Mouse (Mus musculus) forebrain, postnatal 0 days (tissue): ENCODE results near the gene Zfp622. TPM values are rescaled to one million over a fixed set of nuclear protein-coding genes. Genes with fewer than 3 reads are reported as not detected.
"Not testable (repeated sequence)": the region's sequence is repeated elsewhere in the genome, so short reads cannot be mapped to it uniquely, and the experiment has no call there.

ENCODE experiments used
- ATAC-seq: fragments of 200-750 bp; cut with Nextera tagmentation; 2 replicates; pipeline ENCODE4 v1.8.0; 2017; ENCODE audit warnings: mild to moderate bottlenecking, moderate library complexity
- DNase-seq: peaks from one replicate; pipeline ENCODE4 v3.0.0-alpha.2; 2015
- H3K27ac ChIP-seq: fragments of 300-500 bp; sonication (generic); 2 replicates; pipeline ENCODE4 v1.5.1; 2014; ENCODE audit warnings: low read depth, mild to moderate bottlenecking, antibody characterized with exemption, low read length, moderate library complexity, mixed read lengths
- H3K27me3 ChIP-seq: fragments of 300-500 bp; sonication (generic); 2 replicates; pipeline ENCODE4 v1.6.1; 2014; ENCODE audit warnings: mild to moderate bottlenecking, low read length, mixed read lengths; ENCODE audit not compliant: insufficient read depth
- H3K36me3 ChIP-seq: fragments of 300-500 bp; sonication (generic); 2 replicates; pipeline ENCODE4 v1.6.1; 2014; ENCODE audit warnings: mild to moderate bottlenecking, moderate library complexity; ENCODE audit not compliant: insufficient read depth
- H3K4me1 ChIP-seq: fragments of 300-500 bp; sonication (generic); 2 replicates; pipeline ENCODE4 v1.6.1; 2014; ENCODE audit warnings: antibody characterized with exemption; ENCODE audit not compliant: insufficient read depth
- H3K4me2 ChIP-seq: fragments of 300-500 bp; sonication (generic); 2 replicates; pipeline ENCODE4 v1.6.1; 2014; ENCODE audit warnings: low read depth, mild to moderate bottlenecking, moderate library complexity
- H3K4me3 ChIP-seq: fragments of 300-500 bp; sonication (generic); 2 replicates; pipeline ENCODE4 v1.5.1; 2014; ENCODE audit warnings: low read depth, low read length, mixed read lengths
- H3K9ac ChIP-seq: fragments of 300-500 bp; sonication (generic); 2 replicates; pipeline ENCODE4 v1.6.1; 2014; ENCODE audit warnings: mild to moderate bottlenecking
- H3K9me3 ChIP-seq: fragments of 300-500 bp; sonication (generic); 2 replicates; pipeline ENCODE4 v1.6.1; 2016; ENCODE audit warnings: low read length
- CTCF ChIP-seq: sonication (generic); IDR thresholded peaks from 2 replicates; pipeline ENCODE4 v1.5.1; 2016; ENCODE audit warnings: antibody characterized with exemption, control low read depth, low read depth
- WGBS: fragments of 180-500 bp; shearing (Covaris S2); extraction: QIAGEN DNeasy Blood & Tissue Kit; methylation state at CpG from one replicate; pipeline ENCODE4 v1.1.7; 2014; 5-methylcytosine and 5-hydroxymethylcytosine counted together
- polyA plus RNA-seq: library from polyadenylated mRNA; unstranded; fragments of >200 nt; fragmentation: Nextera tagmentation; extraction: Ambion mirVana; gene quantifications from 2 replicates; pipeline ENCODE4 v1.2.1, GENCODE M21; 2015
- total RNA-seq: library from RNA; depleted of rRNA; stranded (reverse); fragments of >200 nt; gene quantifications from 2 replicates; pipeline ENCODE4 v1.2.3, GENCODE M21; 2014

Zfp622 gene
- total and polyA plus RNA-seq, 2 experiments from 2014 or later = 36.3 to 43.6 TPM

DNA sequence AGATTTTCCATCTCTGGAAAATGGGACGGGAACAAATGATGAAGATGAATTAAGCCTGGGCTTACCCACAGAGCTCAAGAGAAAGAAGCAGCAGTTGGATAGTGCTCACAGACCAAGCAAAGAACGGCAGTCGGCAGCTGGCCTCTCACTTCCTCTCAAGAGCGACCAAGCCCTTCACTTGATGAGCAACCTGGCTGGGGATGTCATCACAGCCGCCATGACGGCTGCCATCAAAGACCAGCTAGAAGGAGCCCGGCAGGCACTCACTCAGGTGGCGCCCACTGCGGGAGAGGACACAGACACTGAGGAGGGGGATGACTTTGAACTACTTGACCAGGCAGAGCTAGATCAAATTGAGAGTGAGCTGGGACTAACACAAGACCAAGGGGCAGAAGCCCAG is 12.6 kb upstream of the Zfp622 start:
- Histone ChIP-seq H3K27me3 (no peaks in the 10 kb centered on the region), H3K9ac (no peak overlapping the region), H3K4me2 (no peak overlapping the region), H3K4me3 (no peak overlapping the region), H3K9me3 (no peaks in the 10 kb centered on the region), H3K27ac (no peak overlapping the region), H3K4me1 (no peaks in the 10 kb centered on the region), H3K36me3 (0 out of 2 replicates have a peak, but pooled peaks cover 5% of the 10 kb centered on the region)
- WGBS = 91% methylated on average over 9 of the region's 9 CpGs
- no peak for TF ChIP-seq CTCF
- DNase-seq (no peak), ATAC-seq (no peak)

DNA sequence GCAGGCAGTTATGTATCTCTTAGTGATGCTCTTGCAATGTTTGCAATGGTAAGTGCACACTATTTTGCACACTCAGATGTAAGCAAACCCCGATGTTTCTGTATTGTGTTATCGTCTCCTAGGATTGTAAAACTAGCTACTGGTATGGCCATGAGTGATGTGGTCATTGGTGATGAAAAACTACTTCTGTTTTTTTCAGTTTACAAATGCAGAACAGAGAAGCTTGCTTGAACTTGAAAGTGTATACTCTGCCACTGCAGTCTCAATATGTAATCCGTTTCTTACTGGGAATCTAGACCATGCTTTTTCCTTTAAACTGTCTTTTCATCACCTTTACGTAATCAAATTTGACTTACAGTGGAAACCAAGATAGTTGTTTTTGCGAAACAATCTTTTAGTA is 11.4 kb upstream of the Zfp622 start:
- no peak for TF ChIP-seq CTCF
- Histone ChIP-seq H3K4me1 (no peaks in the 10 kb centered on the region), H3K27ac (no peak overlapping the region), H3K27me3 (no peaks in the 10 kb centered on the region), H3K9me3 (no peaks in the 10 kb centered on the region), H3K4me3 (no peak overlapping the region), H3K9ac (no peak overlapping the region), H3K4me2 (no peak overlapping the region), H3K36me3 (0 out of 2 replicates have a peak, but pooled peaks cover 5% of the 10 kb centered on the region)
- no peak for ATAC-seq
- no peak for DNase-seq
- WGBS = 91% methylated on average over 5 of the region's 5 CpGs

DNA sequence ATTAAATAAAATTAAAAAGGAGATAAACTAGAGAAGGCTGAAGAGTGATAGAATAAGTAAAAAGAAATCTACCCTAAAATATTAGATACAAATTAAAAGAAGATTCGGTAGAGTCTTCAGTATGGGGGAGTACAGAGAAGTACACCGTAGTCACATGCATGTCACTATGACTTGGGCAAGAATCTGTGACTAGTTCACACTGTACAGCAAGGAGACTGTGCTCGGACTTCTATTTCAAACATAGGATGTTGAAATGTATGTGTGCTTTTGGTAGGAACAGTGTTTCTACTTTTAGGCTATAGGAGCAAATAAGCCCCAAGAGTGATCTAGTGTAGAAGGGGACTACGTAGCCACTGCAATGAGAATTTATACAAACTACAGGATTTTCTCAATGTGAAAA is 9.8 kb upstream of the Zfp622 start:
- DNase-seq (no peak), ATAC-seq (no peak)
- H3K4me1 ChIP-seq = no peaks in the 10 kb centered on the region
- H3K9me3 ChIP-seq = no peaks in the 10 kb centered on the region
- no peak overlapping the region for H3K4me2 ChIP-seq
- H3K36me3 ChIP-seq = 0 out of 2 replicates have a peak, but pooled peaks cover 5% of the 10 kb centered on the region
- H3K27ac ChIP-seq = no peak overlapping the region
- TF ChIP-seq CTCF = no peak
- H3K4me3 ChIP-seq = no peak overlapping the region
- no peak overlapping the region for H3K9ac ChIP-seq
- no peaks in the 10 kb centered on the region for H3K27me3 ChIP-seq
- 96% methylated on average over 4 of the region's 4 CpGs for WGBS

DNA sequence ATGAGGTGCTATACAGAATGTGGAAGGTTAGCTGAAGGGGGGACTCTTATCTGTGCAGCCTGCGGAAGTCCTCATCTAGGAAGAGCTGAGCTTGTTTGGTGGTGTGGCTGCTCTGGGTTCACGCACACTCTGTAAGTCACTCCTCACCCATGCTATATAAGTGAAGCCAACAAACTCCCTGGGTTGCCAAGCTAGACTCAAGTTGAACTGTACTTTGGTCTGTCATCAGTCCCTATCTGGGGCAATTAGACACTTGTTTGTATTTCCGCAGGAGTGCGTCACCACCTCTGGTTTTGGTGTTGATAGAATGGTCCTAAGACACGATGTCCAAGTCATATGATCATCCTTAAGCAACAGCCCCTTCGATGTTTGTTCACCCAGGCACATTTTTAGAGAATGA is 8.4 kb upstream of the Zfp622 start:
- whole genome bisulfite sequencing = 94% methylated on average over 6 of the region's 6 CpGs
- Histone ChIP-seq H3K9me3 (no peaks in the 10 kb centered on the region), H3K27me3 (no peaks in the 10 kb centered on the region), H3K9ac (no peak overlapping the region), H3K27ac (no peak overlapping the region), H3K4me2 (no peak overlapping the region), H3K36me3 (0 out of 2 replicates have a peak, but pooled peaks cover 2% of the 10 kb centered on the region), H3K4me3 (no peak overlapping the region), H3K4me1 (no peaks in the 10 kb centered on the region)
- DNase-seq (no peak), ATAC-seq (no peak)
- TF ChIP-seq CTCF = no peak

DNA sequence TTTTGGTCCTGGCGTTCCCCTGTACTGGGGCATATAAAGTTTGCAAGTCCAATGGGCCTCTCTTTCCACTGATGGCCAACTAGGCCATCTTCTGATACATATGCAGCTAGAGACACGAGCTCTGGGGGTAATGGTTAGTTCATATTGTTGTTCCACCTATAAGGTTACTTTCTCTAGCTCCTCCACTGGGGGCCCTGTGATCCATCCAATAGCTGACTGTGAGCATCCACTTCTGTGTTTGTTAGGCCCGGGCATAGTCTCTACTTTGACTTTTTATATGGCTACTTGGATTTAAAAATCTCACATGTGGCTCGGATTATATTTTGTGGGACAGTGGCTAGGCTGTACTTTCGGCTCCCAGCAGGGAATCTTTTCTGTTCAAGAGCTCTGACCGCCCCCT is 552 bp upstream of the Zfp622 start:
- peak overlapping the region; percentile 77 for H3K9ac ChIP-seq
- not testable (repeated sequence) for H3K9me3 ChIP-seq, DNase-seq, H3K27me3 ChIP-seq
- 18% methylated on average over 6 of the region's 6 CpGs for WGBS
- peak overlapping the region; percentile 93 for H3K27ac ChIP-seq
- peak; percentile 1; the same call in 1 of the 2 replicates for TF ChIP-seq CTCF
- H3K4me2 ChIP-seq = peak overlapping the region; percentile 91
- peaks cover 12% of the 10 kb centered on the region for H3K36me3 ChIP-seq
- peak; percentile 45 for ATAC-seq
- H3K4me3 ChIP-seq = peak overlapping the region; percentile 94
- H3K4me1 ChIP-seq = peaks cover 13% of the 10 kb centered on the region

DNA sequence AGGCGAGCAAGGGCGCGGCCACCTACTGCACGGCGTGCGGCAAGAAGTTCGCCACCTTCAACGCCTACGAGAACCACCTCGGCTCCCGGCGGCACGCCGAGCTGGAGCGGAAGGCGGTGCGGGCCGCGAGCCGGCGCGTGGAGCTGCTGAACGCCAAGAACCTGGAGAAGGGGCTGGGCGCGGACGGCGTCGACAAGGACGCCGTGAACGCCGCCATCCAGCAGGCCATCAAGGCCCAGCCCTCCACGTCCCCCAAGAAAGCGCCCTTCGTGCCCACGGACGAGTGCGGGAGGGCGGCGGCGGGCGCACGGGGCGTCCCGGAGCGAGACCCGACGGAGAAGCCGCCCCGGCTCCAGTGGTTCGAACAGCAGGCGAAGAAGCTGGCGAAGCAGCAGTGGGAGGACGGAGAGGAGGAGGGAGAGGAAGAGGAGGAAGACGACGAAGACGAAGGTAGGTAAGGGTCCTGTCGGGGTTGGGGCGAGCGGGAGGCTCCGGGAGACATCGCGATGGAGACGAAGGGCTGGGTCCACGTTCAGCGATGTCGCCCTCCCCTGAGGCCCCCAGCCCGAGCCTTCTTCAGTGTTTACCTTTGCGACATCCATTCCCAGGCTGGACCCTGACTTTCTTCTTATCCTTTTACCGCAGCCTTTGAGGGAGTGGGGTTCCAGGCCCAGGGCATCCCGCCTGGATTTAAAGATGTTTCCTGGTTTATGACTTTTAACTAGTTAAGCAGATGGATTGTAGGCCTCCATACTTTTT is 747 bp downstream of the Zfp622 start:
- no peaks in the 10 kb centered on the region for H3K27me3 ChIP-seq
- ATAC-seq = no peak; the same call in none of the 2 replicates
- peak overlapping the region; percentile 94 for H3K4me3 ChIP-seq
- peak overlapping the region; percentile 91 for H3K4me2 ChIP-seq
- no peaks in the 10 kb centered on the region for H3K9me3 ChIP-seq
- peaks cover 13% of the 10 kb centered on the region for H3K4me1 ChIP-seq
- under 1% methylated on average over 71 of the region's 71 CpGs for WGBS
- peaks cover 17% of the 10 kb centered on the region for H3K36me3 ChIP-seq
- H3K27ac ChIP-seq = peak overlapping the region; percentile 93
- TF ChIP-seq CTCF = no peak
- peak overlapping the region; percentile 85 for H3K9ac ChIP-seq
- no peak for DNase-seq

DNA sequence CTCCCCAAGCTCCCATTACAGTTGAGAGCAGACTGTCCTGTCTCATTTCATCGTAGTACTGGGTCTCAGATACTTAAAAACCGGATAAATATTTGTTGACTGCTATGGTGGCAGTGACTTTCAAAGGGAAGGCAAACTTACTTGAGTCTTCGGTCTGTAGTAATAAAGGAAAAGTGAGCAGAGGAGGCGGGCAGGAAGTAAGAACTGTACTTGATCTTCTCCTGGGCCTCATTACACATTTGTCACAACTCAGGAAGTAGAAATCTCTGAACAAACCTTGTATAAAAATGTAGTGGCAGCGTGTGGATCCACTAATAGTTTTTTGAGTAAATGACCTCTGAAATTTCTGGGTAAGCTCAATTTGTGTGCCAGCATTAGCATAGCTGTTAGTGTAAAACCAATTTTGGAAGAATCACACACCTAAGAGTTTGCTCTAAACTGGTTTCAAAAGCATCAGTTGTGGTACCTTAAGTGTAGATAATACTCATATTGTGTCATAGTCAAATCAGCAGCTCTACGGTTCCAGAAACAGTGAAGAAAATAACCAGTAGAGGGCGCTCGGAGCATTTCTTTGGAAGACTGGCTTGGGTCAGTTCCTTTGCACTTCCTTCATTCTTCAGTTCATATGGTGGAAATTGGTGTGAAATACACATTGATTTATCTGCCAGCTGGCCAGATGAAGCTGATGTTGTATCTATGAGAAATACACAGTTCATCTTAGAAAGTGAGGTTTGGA is 9.0 kb downstream of the Zfp622 start:
- Histone ChIP-seq H3K4me1 (no peaks in the 10 kb centered on the region), H3K27ac (no peak overlapping the region), H3K9me3 (no peaks in the 10 kb centered on the region), H3K27me3 (no peaks in the 10 kb centered on the region), H3K4me3 (no peak overlapping the region), H3K9ac (no peak overlapping the region), H3K36me3 (peaks cover 36% of the 10 kb centered on the region), H3K4me2 (no peak overlapping the region)
- WGBS = 59% methylated on average over 8 of the region's 8 CpGs
- DNase-seq (peak; percentile 81), ATAC-seq (peak; percentile 53; the same call in 1 of the 2 replicates)
- TF ChIP-seq CTCF = peak; percentile 72
